ENCODE assay signal across 8 mouse cellular contexts in genomic region chr1:133978271-133978988, GRCm38 (mm10). TPM values are rescaled to one million over a fixed set of nuclear protein-coding genes. Genes with fewer than 3 reads are reported as not detected.
DNase-seq lines count a peak whose midpoint lies in the region; ATAC-seq lines count a peak whose summit lies in the region.

No protein-coding gene starts in this region.

- H3K9me3 ChIP-seq in midbrain, embryonic 16.5 days (replicated peaks; ENCODE audit: control insufficient read depth, low read length, poor library complexity, severe bottlenecking): no peaks in the 10 kb centered on the region

- peak; percentile 21 for DNase-seq in layer of hippocampus, adult 11-12 months (ENCODE audit: low spot score)
- no peak for DNase-seq in layer of hippocampus, postnatal 36 days
- peak; percentile 76 for DNase-seq in brain, adult 2 months (ENCODE audit: low read depth, low spot score)
- peak; percentile 54 for DNase-seq in gastrocnemius, adult 18-20 months (ENCODE audit: low spot score)
- DNase-seq in left cerebral cortex, postnatal 14 days (ENCODE audit: low spot score in 2 of 2): peak; percentile 19 to 23
- DNase-seq in embryo, embryonic 10.5 days (ENCODE audit: low spot score): no peak
- no peak for DNase-seq in layer of hippocampus, adult 8-10 months (ENCODE audit: low spot score in 2 of 2)

- no peaks in the 10 kb centered on the region for H3K36me3 ChIP-seq in midbrain, embryonic 16.5 days (ENCODE audit: control insufficient read depth, insufficient read depth, low read length)

- H3K9ac ChIP-seq in midbrain, embryonic 16.5 days (ENCODE audit: low read depth, low read length): no peak overlapping the region

- intact Hi-C loops in left cerebral cortex, postnatal 14 days (cut with DNase I): no loop called here

- no peak overlapping the region for H3K4me2 ChIP-seq in midbrain, embryonic 16.5 days (ENCODE audit: low read length)

- 66% methylated on average over 11 of the region's 11 CpGs for WGBS in midbrain, embryonic 16.5 days

- no peaks in the 10 kb centered on the region for H3K27me3 ChIP-seq in midbrain, embryonic 16.5 days (ENCODE audit: control insufficient read depth, insufficient read depth, low read depth, low read length)

- H3K4me3 ChIP-seq in midbrain, embryonic 16.5 days (ENCODE audit: low read depth, low read length): no peak overlapping the region

- no peak overlapping the region for H3K27ac ChIP-seq in midbrain, embryonic 16.5 days (ENCODE audit: low read length)

- H3K4me1 ChIP-seq in midbrain, embryonic 16.5 days (ENCODE audit: control insufficient read depth, insufficient read depth, low read length): no peaks in the 10 kb centered on the region

- ATAC-seq in midbrain, embryonic 16.5 days: no peak

RNA-seq across cellular contexts. Expression of gene Prelp, which starts 57.2 kb away (rescaled TPM):
- 10 to 100 TPM; 11.8 to 12.8 TPM for total RNA-seq in layer of hippocampus, postnatal 36 days (2021)
- 10 to 100 TPM; 17.6 to 37.2 TPM for total RNA-seq in gastrocnemius, adult 18-20 months (2021)
- total RNA-seq in left cerebral cortex, postnatal 14 days (2021): 1 to 10 TPM; 4.2 to 5.7 TPM
- 10 to 100 TPM; 18.3 to 22.9 (median 20.2) TPM for total RNA-seq in layer of hippocampus, adult 8-10 months (2022)
- 8.1 and 9.1 TPM in 2 replicates for polyA plus RNA-seq in midbrain, embryonic 16.5 days (2015; fragmentation: Nextera tagmentation; extraction: Ambion mirVana)

RNA-seq across cellular contexts. Expression of gene Fmod, which starts 58.6 kb away (rescaled TPM):
- 1 to 10 TPM; 4.0 to 7.8 TPM for total RNA-seq in layer of hippocampus, postnatal 36 days (2021)
- 100 to 1,000 TPM in 1 of 2 experiments, 10 to 100 TPM in 1; 41.0 to 107 TPM for total RNA-seq in gastrocnemius, adult 18-20 months (2021)
- total RNA-seq in left cerebral cortex, postnatal 14 days (2021): 10 to 100 TPM; 16.8 to 21.8 TPM
- 10 to 100 TPM in 3 of 4 experiments, 1 to 10 TPM in 1; 8.4 to 11.4 (median 10.1) TPM for total RNA-seq in layer of hippocampus, adult 8-10 months (2022)
- 9.8 and 15.2 TPM in 2 replicates for polyA plus RNA-seq in midbrain, embryonic 16.5 days (2015; fragmentation: Nextera tagmentation; extraction: Ambion mirVana)

Comparison
In these comparisons a context has a peak if more than half of its experiments do, and no peak if none do; other contexts are left out.
1. DNase-seq: peak in layer of hippocampus, adult 11-12 months (single experiment), brain, adult 2 months (single experiment), gastrocnemius, adult 18-20 months (single experiment) and left cerebral cortex, postnatal 14 days (2 of 2); none in layer of hippocampus, postnatal 36 days (0 of 2), embryo, embryonic 10.5 days (single experiment) and layer of hippocampus, adult 8-10 months (0 of 2).